Mouse (Mus musculus) hindbrain, embryonic 11.5 days (tissue): ENCODE measurements around the gene Helz. TPM values are rescaled to one million over a fixed set of nuclear protein-coding genes. Genes with fewer than 3 reads are reported as not detected.

ENCODE experiments used
- ATAC-seq: fragments of 200-750 bp; cut with Nextera tagmentation; 2 replicates; pipeline ENCODE4 v1.8.0; 2017; ENCODE audit warnings: mild to moderate bottlenecking, moderate TSS enrichment, moderate library complexity; ENCODE audit not compliant: low FRiP score
- DNase-seq: peaks from one replicate; pipeline ENCODE4 v3.0.0-alpha.2; 2015; ENCODE audit warnings: low spot score
- H3K27ac ChIP-seq: fragments of 300-500 bp; sonication (generic); 2 replicates; pipeline ENCODE4 v1.5.1; 2014; ENCODE audit warnings: mild to moderate bottlenecking, low read depth, low read length
- H3K27me3 ChIP-seq: fragments of 300-500 bp; sonication (generic); 2 replicates; pipeline ENCODE4 v1.6.1; 2014; ENCODE audit warnings: mild to moderate bottlenecking, low read length, moderate library complexity, mixed read lengths; ENCODE audit not compliant: control insufficient read depth, insufficient read depth
- H3K36me3 ChIP-seq: fragments of 300-500 bp; sonication (generic); 2 replicates; pipeline ENCODE4 v1.6.1; 2014; ENCODE audit warnings: mild to moderate bottlenecking, low read length, moderate library complexity, mixed read lengths; ENCODE audit not compliant: control insufficient read depth, insufficient read depth
- H3K4me1 ChIP-seq: fragments of 300-500 bp; sonication (generic); replicated peaks from 2 replicates; pipeline ENCODE4 v1.6.1; 2014; ENCODE audit warnings: low read length, mixed read lengths; ENCODE audit not compliant: control insufficient read depth, insufficient read depth
- H3K4me2 ChIP-seq: fragments of 300-500 bp; sonication (generic); replicated peaks from 2 replicates; pipeline ENCODE4 v1.6.1; 2014; ENCODE audit warnings: mild to moderate bottlenecking, low read depth, low read length
- H3K4me3 ChIP-seq: fragments of 300-500 bp; sonication (generic); 2 replicates; pipeline ENCODE4 v1.5.1; 2014; ENCODE audit warnings: low read depth, low read length
- H3K9ac ChIP-seq: fragments of 300-500 bp; sonication (generic); 2 replicates; pipeline ENCODE4 v1.6.1; 2014; ENCODE audit warnings: low read depth, low read length
- H3K9me3 ChIP-seq: fragments of 300-500 bp; sonication (generic); 2 replicates; pipeline ENCODE4 v1.6.1; 2016; ENCODE audit warnings: low read length; ENCODE audit not compliant: control insufficient read depth
- WGBS: fragments of 180-500 bp; shearing (Covaris S2); extraction: QIAGEN DNeasy Blood & Tissue Kit; methylation state at CpG from one replicate; pipeline ENCODE4 v1.1.7; 2014; 5-methylcytosine and 5-hydroxymethylcytosine counted together
- polyA plus RNA-seq: library from polyadenylated mRNA; unstranded; fragments of >200 nt; fragmentation: Nextera tagmentation; extraction: Ambion mirVana; gene quantifications from 2 replicates; pipeline ENCODE4 v1.2.1, GENCODE M21; 2014

Gene Helz
- polyA plus RNA-seq, 1 experiment from 2014 or later = 22.6 TPM

DNA sequence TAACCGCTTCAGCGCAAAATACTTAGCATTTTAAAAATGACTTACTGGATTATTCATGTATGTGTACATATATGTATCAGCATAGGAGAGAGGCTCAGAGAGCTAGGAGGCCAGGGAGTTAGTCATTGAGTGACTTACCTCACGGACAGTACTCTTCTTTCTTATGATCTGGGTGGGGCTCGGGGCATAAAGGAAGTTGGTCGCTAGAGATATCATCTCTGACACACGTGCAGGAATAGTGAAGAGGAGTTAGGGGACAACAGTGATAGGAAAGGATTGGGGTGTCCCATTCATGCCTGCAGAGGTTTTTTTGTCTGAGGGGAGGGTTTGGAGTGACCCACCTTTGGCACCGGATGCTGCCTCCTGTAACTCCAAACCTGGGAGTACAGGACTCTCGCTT lies 176.9 kb downstream of the Helz start:
- Histone ChIP-seq H3K9ac (no peak overlapping the region), H3K4me2 (no peak overlapping the region), H3K27ac (no peak overlapping the region), H3K4me3 (no peak overlapping the region), H3K27me3 (no peaks in the 10 kb centered on the region), H3K9me3 (no peaks in the 10 kb centered on the region), H3K4me1 (no peaks in the 10 kb centered on the region), H3K36me3 (no peaks in the 10 kb centered on the region)
- 92% methylated on average over 8 of the region's 8 CpGs for WGBS
- DNase-seq = no peak
- ATAC-seq = no peak

DNA sequence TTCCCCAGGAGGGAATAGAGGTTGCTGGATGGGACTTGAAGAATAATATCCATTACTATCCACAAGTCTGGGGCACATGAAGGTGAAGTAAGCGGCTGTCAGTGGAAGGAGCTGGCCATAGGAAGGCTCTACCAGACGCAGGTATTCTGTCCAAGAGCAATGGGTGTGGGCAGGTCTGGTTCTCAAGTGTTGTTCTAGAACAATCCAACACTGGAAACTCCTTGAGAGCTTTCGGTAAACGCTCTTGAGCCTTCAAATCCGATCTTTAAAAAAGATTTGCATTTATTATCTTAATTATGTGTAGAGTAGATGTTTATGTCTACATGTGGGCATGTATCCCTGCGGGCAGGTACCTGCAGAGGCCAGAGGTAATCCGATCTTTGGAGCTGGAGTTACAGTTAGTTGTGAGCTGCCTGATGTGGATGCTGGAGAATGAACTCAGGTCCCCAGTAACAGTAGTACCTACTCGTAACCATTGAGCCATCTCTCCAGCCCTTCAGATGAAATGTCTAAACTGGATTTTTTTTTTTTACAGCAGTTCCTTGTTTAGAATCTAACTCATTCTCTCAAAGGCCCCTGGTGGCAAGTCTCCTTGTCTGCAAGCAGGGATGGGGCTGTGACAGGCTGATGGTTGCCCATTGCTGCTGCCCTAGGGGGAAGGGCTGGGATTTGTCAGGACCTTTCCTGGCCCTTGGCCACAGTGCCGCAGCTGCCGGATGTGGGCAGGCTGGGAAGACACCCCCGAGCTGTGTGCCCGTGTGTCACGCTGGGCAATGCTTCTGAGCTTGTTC lies 180.5 kb downstream of the Helz start:
- 84% methylated on average over 13 of the region's 13 CpGs for WGBS
- H3K27ac ChIP-seq = no peak overlapping the region
- ATAC-seq (no peak), DNase-seq (no peak)
- no peak overlapping the region for H3K4me2 ChIP-seq
- no peak overlapping the region for H3K4me3 ChIP-seq
- no peaks in the 10 kb centered on the region for H3K27me3 ChIP-seq
- no peaks in the 10 kb centered on the region for H3K4me1 ChIP-seq
- no peaks in the 10 kb centered on the region for H3K9me3 ChIP-seq
- no peak overlapping the region for H3K9ac ChIP-seq
- H3K36me3 ChIP-seq = no peaks in the 10 kb centered on the region

DNA sequence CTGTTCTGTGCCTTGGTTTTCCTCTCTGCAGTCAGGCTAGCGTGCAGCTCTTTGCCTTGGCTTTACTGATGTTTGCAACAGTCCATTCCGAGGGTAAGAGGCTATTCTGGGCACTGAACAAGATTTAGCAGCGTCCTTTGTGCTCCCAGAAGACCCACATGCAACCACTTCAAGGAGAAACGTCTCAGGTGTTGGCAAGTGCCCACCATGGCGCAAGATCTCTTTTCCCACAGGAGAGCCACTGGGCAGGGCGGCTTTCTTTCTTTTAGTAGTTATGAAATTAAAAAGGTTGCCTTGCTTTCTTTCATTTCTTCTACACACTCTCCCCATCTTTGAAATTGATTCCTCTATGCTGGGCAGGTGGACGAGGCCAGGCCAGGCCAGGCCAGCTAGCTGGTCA lies 181.4 kb downstream of the Helz start:
- ATAC-seq = no peak
- Histone ChIP-seq H3K4me3 (no peak overlapping the region), H3K9me3 (no peaks in the 10 kb centered on the region), H3K9ac (no peak overlapping the region), H3K4me1 (no peaks in the 10 kb centered on the region), H3K36me3 (peaks cover 2% of the 10 kb centered on the region; the same call in 1 of the 2 replicates), H3K4me2 (no peak overlapping the region), H3K27me3 (no peaks in the 10 kb centered on the region), H3K27ac (no peak overlapping the region)
- 89% methylated on average over 7 of the region's 7 CpGs for WGBS
- no peak for DNase-seq

DNA sequence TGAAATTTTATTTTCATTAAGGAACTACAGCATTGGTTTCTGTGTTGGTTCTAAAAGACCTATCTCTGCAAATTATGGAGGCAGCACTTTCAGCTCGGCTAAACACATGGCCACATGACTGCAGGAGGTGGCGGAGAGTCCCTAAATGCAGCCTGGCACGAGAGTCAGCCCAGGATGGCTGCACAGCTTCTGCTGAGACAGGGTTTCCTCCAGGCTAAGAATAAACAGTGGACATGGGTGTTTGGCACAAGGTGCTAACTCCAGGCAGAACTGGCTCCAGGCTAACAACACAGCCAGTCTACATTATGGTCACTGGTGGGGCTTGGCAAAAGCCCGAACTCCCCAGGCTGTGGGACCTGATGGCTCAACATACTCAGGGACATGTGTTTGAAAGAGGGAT lies 183.2 kb downstream of the Helz start:
- peaks cover 6% of the 10 kb centered on the region; the same call in 1 of the 2 replicates for H3K36me3 ChIP-seq
- no peaks in the 10 kb centered on the region for H3K27me3 ChIP-seq
- no peaks in the 10 kb centered on the region for H3K9me3 ChIP-seq
- no peak overlapping the region for H3K27ac ChIP-seq
- H3K4me2 ChIP-seq = no peak overlapping the region
- ATAC-seq (no peak), DNase-seq (no peak)
- H3K4me1 ChIP-seq = no peaks in the 10 kb centered on the region
- H3K4me3 ChIP-seq = no peak overlapping the region
- H3K9ac ChIP-seq = no peak overlapping the region
- 90% methylated on average over 4 of the region's 4 CpGs for WGBS

DNA sequence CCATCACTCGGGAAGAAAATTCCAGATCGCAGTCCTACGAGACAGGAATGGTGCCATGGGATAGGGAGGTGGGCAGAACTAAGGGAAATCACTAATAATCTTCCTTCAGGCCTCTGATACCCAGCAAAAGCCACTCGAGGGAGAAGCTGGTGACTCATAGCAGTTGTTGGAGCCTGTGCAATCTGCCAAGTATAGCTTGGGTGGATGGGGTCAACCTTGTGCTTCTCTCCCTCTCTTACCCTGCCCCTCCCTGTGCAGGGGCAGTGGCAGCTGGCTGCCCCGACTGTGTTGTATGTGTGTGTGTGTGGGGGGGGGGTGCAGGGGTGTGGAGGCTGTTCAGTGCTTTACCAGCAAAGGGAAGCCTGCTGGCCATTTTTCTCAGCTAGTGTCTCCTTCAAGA lies 183.8 kb downstream of the Helz start:
- peaks cover 8% of the 10 kb centered on the region; the same call in 1 of the 2 replicates for H3K36me3 ChIP-seq
- no peak overlapping the region for H3K4me2 ChIP-seq
- no peaks in the 10 kb centered on the region for H3K4me1 ChIP-seq
- no peak overlapping the region for H3K9ac ChIP-seq
- H3K9me3 ChIP-seq = no peaks in the 10 kb centered on the region
- DNase-seq = no peak
- 88% methylated on average over 5 of the region's 5 CpGs for WGBS
- no peak overlapping the region for H3K4me3 ChIP-seq
- H3K27ac ChIP-seq = no peak overlapping the region
- no peaks in the 10 kb centered on the region for H3K27me3 ChIP-seq
- no peak for ATAC-seq

DNA sequence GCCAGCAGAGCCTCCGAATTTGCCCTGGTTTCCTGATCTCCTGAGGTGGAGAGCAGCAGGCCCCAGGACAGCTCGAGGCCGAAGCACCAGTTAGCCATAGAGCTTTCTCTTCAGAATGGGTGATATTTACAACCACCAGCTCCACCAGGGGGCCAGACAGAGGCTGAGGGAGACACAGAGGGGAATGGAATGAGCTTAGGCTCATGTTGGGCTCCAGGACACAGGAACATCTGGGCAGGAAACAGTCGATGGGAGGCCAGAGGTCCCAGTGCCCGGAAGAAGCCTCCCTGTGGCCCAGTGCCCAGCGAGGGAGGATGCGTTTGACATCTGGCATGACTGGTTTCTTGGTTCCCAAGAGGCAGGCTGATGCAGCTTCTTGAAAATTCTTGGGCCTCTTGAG lies 186.4 kb downstream of the Helz start:
- no peak overlapping the region for H3K4me3 ChIP-seq
- ATAC-seq = no peak
- DNase-seq = no peak
- H3K9me3 ChIP-seq = no peaks in the 10 kb centered on the region
- H3K27ac ChIP-seq = no peak overlapping the region
- 81% methylated on average over 7 of the region's 7 CpGs for WGBS
- H3K4me1 ChIP-seq = no peaks in the 10 kb centered on the region
- no peaks in the 10 kb centered on the region for H3K27me3 ChIP-seq
- H3K36me3 ChIP-seq = peaks cover 8% of the 10 kb centered on the region; the same call in 1 of the 2 replicates
- no peak overlapping the region for H3K9ac ChIP-seq
- H3K4me2 ChIP-seq = no peak overlapping the region

DNA sequence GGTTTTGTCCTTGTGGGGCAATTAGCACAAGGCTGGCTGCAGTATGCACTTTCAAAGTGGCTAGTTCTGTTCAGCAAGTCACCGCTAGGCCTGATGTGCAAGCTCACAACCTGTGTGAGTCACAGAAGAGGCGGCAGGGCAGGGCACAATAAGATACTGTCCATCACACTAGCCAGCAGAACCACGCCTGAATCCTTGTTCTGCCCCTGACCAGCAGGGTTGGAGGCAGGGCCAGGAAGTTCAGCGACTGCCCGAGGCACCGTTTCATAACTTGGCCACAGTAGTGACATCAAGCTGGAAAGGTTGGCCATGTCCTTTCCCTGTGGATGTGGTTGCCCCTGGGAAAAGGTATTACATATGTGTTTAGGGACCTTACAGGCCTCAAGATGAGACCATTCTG lies 190.2 kb downstream of the Helz start:
- DNase-seq = no peak
- H3K27ac ChIP-seq = no peak overlapping the region
- no peak for ATAC-seq
- H3K4me1 ChIP-seq = no peaks in the 10 kb centered on the region
- H3K9me3 ChIP-seq = no peaks in the 10 kb centered on the region
- no peak overlapping the region for H3K4me3 ChIP-seq
- no peaks in the 10 kb centered on the region for H3K27me3 ChIP-seq
- no peak overlapping the region for H3K4me2 ChIP-seq
- WGBS = 80% methylated on average over 6 of the region's 6 CpGs
- no peak overlapping the region for H3K9ac ChIP-seq
- peaks cover 8% of the 10 kb centered on the region; the same call in 1 of the 2 replicates for H3K36me3 ChIP-seq

DNA sequence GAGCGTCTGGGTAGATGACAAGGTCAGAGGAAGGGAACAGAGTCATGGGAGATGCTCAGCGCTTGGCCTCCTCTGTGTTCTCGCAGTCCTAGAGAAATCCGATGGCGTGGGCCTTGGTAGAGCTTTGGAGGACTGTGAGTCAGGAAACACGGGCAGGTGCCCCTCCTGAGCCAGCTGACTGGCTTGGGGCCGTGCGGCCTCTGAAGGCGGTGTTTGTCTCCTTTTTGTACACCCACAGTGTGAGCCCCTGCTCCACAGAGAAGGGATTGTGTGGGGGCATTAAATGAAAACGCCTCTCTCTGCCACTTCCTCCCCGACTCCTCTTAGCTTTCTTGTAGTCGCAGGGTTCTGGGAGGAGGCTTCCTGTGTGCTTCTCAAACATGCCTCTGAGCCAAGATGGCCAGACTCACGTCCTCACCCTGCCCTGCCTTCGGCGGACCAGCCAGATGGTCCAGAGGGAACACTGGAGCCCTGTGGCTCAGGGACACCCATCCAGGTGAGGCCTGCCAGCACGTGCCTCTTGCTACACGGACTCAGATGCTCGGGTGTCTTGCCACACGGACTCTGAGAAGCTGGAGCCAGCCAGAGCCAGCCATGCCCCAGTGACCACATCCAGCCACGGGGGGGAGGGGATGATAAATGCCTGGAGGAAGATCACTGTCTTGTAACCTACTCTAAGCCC lies 190.8 kb downstream of the Helz start:
- peak overlapping the region; percentile 24; the same call in 1 of the 2 replicates for H3K27ac ChIP-seq

DNA sequence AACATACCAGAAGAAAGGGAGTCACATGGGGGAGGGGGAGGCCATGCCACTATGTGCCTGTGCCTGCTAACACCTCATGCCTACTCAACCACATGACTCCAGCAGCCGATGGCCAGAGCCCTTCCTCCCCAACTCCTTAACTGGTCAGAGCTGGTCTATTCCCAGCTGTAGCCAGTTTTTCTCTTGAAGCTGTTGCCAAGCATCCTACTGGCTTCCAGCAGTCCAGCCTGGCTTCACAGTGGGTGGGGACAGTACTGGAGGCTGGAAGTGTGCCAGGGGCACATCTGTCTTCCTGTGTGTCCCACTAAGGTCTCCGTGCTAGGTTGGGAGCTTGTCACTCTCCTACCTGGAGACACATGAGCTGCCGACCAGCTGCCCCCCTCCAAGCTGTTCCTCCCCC lies 195.4 kb downstream of the Helz start:
- Histone ChIP-seq H3K9me3 (no peaks in the 10 kb centered on the region), H3K36me3 (no peaks in the 10 kb centered on the region), H3K9ac (no peak overlapping the region), H3K4me3 (no peak overlapping the region), H3K4me2 (no peak overlapping the region), H3K4me1 (no peaks in the 10 kb centered on the region), H3K27ac (no peak overlapping the region), H3K27me3 (no peaks in the 10 kb centered on the region)
- DNase-seq (no peak), ATAC-seq (no peak)
- 80% methylated on average over 3 of the region's 3 CpGs for WGBS

More for the DNA sequence above, 190.8 kb downstream of the Helz start:
- peaks cover 8% of the 10 kb centered on the region; the same call in 1 of the 2 replicates for H3K36me3 ChIP-seq
- H3K9ac ChIP-seq = no peak overlapping the region
- H3K4me1 ChIP-seq = no peaks in the 10 kb centered on the region
- ATAC-seq (no peak), DNase-seq (no peak)
- H3K4me3 ChIP-seq = no peak overlapping the region
- no peak overlapping the region for H3K4me2 ChIP-seq
- no peaks in the 10 kb centered on the region for H3K27me3 ChIP-seq
- no peaks in the 10 kb centered on the region for H3K9me3 ChIP-seq
- 85% methylated on average over 20 of the region's 20 CpGs for WGBS
